Mouse (Mus musculus) testis, adult 2 months (tissue): ENCODE measurements around the gene Gm20517.

Experiments used
- CTCF ChIP-seq: fragments of 200-500 bp; IDR thresholded peaks from 2 replicates; pipeline ENCODE4 v1.5.1; 2012; ENCODE audit warnings: low read depth, mild to moderate bottlenecking, inconsistent platforms, low read length, moderate library complexity; ENCODE audit not compliant: control insufficient read depth, insufficient read depth, insufficient replicate concordance
- POLR2A ChIP-seq: fragments of 200-500 bp; IDR thresholded peaks from 2 replicates; pipeline ENCODE4 v1.6.1; 2012; ENCODE audit warnings: low read depth, mild to moderate bottlenecking, inconsistent platforms, low read length, moderate library complexity; ENCODE audit not compliant: control insufficient read depth

GRCm38 (mm10) chr17:47601389-47601755 is 10.0 kb upstream of the Gm20517 start:
- TF ChIP-seq CTCF (no peak), POLR2A (no peak)
